Mouse (Mus musculus) stomach, embryonic 14.5 days (tissue): ENCODE measurements around the gene Sec24c. TPM values are rescaled to one million over a fixed set of nuclear protein-coding genes. Genes with fewer than 3 reads are reported as not detected.

Experiments used
- ATAC-seq: fragments of 200-750 bp; cut with Nextera tagmentation; 2 replicates; pipeline ENCODE4 v1.8.0; 2017; ENCODE audit warnings: low read depth, moderate TSS enrichment; ENCODE audit not compliant: insufficient number of reproducible peaks, insufficient read depth, low FRiP score
- H3K27ac ChIP-seq: fragments of 300-500 bp; sonication (generic); 2 replicates; pipeline ENCODE4 v1.5.1; 2014; ENCODE audit warnings: mild to moderate bottlenecking, low read length, moderate library complexity, mixed read lengths
- H3K27me3 ChIP-seq: fragments of 300-500 bp; sonication (generic); 2 replicates; pipeline ENCODE4 v1.6.1; 2014; ENCODE audit warnings: low read length, control low read depth, mixed read lengths; ENCODE audit not compliant: control insufficient read depth, insufficient read depth
- H3K36me3 ChIP-seq: fragments of 300-500 bp; sonication (generic); 2 replicates; pipeline ENCODE4 v1.6.1; 2014; ENCODE audit warnings: mild to moderate bottlenecking, control low read depth, low read length, moderate library complexity, mixed read lengths; ENCODE audit not compliant: control insufficient read depth, insufficient read depth
- H3K4me1 ChIP-seq: fragments of 300-500 bp; sonication (generic); 2 replicates; pipeline ENCODE4 v1.6.1; 2014; ENCODE audit warnings: low read length, control low read depth, mixed read lengths; ENCODE audit not compliant: control insufficient read depth, insufficient read depth
- H3K4me2 ChIP-seq: fragments of 300-500 bp; sonication (generic); replicated peaks from 2 replicates; pipeline ENCODE4 v1.6.1; 2014; ENCODE audit warnings: low read depth, low read length, control low read depth
- H3K4me3 ChIP-seq: fragments of 300-500 bp; sonication (generic); 2 replicates; pipeline ENCODE4 v1.5.1; 2014; ENCODE audit warnings: low read depth, low read length, control low read depth
- H3K9ac ChIP-seq: fragments of 300-500 bp; sonication (generic); replicated peaks from 2 replicates; pipeline ENCODE4 v1.6.1; 2014; ENCODE audit warnings: low read depth, mild to moderate bottlenecking, control low read depth, low read length, moderate library complexity, mixed read lengths
- H3K9me3 ChIP-seq: fragments of 300-500 bp; sonication (generic); 2 replicates; pipeline ENCODE4 v1.6.1; 2016; ENCODE audit warnings: low read depth, low read length, control low read depth; ENCODE audit not compliant: control insufficient read depth
- WGBS: fragments of 180-500 bp; shearing (Covaris S2); extraction: QIAGEN DNeasy Blood & Tissue Kit; methylation state at CpG from one replicate; pipeline ENCODE4 v1.1.7; 2014; 5-methylcytosine and 5-hydroxymethylcytosine counted together
- polyA plus RNA-seq: library from polyadenylated mRNA; unstranded; fragments of >200 nt; fragmentation: Nextera tagmentation; extraction: Ambion mirVana; gene quantifications from 2 replicates; pipeline ENCODE4 v1.2.1, GENCODE M21; 2014

Sec24c gene
- polyA plus RNA-seq, 1 experiment from 2014 or later: 88.1 TPM

DNA sequence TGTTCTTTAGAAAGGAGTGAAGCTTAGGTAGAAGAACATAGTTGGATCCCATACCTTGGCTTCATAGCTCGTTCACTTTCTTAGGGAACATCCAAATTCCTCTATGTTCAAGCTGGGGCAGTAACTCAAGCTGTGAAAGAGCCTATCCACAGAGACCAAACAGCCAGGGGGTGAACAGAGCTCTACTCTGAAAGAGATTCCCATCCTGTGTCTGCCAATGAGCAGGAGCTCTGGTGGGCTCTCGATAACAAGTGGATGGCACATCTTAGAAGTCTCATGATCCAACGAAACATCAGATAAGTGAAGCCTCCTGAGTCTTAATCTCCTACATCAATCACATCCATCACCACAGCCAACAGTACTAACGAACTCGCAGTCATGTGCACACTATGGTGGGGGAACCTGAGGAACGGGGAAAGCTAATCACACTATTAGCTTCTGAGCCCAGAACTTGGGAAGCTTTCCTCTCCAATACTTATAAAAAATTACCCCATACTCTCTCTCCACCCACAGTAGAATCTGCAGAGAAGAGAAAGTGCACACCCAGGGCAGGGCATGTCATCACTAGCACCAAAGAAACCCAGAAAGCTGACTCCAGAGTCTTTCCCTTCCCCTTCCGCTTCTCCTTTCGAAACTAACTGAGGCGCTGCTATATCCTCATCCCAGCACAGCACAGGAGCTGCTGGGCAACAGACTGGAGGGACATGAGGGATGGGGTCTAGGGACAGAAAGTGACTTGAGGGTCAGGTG lies 56.9 kb downstream of the Sec24c start:
- Histone ChIP-seq H3K9ac (no peak overlapping the region), H3K27me3 (no peaks in the 10 kb centered on the region), H3K4me1 (peaks cover 11% of the 10 kb centered on the region; the same call in 1 of the 2 replicates), H3K4me2 (no peak overlapping the region), H3K27ac (no peak overlapping the region), H3K4me3 (no peak overlapping the region), H3K36me3 (peaks cover 42% of the 10 kb centered on the region), H3K9me3 (no peaks in the 10 kb centered on the region)
- 79% methylated on average over 9 of the region's 9 CpGs for WGBS
- no peak for ATAC-seq

GRCm38 (mm10) chr14:20733041-20733951 lies 59.2 kb downstream of the Sec24c start:
- peak overlapping the region; percentile 89 for H3K27ac ChIP-seq
- no peak for ATAC-seq
- peaks cover 11% of the 10 kb centered on the region; the same call in 1 of the 2 replicates for H3K4me1 ChIP-seq
- no peaks in the 10 kb centered on the region for H3K9me3 ChIP-seq
- peak overlapping the region; percentile 80 for H3K4me3 ChIP-seq
- 39% methylated on average over 12 of the region's 12 CpGs for WGBS
- peak overlapping the region; percentile 74 for H3K4me2 ChIP-seq
- peak overlapping the region; percentile 88 for H3K9ac ChIP-seq
- H3K27me3 ChIP-seq: no peaks in the 10 kb centered on the region
- H3K36me3 ChIP-seq: peaks cover 36% of the 10 kb centered on the region

DNA sequence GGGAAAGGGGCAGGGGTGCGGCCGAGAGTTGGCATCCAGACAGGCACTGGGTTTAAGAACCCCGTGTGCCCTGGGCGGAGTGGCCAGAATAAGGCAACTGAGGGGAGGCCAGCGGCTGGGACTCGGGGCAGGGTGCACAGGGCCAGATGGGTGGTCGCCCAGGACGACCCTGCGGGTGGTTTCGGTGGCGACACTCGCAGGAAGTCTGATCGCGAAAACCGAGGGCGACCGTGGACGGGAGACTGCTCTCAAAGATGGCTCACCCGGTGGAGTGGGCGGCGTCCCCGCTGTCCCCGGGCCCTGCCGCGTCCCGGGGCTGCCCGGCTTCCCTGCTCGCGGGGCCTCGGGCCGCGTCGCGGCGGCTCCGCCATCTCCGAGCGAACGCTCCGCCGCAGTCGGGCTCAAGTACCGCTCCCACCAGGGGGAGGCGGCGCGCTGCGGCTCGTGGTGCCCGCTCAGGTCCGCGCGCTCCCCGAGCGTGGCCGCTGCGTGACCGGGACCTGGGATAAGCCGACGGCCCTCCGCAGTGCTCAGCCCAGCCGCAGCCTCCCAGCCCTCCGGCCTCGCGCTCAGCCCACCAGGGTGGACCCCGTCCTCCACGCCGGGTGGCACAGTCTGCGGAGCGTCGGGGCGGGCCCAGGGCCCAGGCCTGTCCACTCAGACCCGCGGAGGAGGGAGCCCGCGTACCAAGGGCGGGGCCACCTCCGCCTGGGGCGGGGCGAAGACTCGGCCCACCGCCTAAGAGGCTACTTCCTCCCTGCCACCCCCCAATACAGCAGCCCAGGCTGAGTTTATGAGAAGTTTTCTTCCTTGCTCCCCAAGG lies 60.1 kb downstream of the Sec24c start, which contains the start of gene Ndst2:
TSS of gene Ndst2 (minus strand) at position 611 of the 823 bp plus-strand sequence.
- peak; percentile 98 for ATAC-seq
- Histone ChIP-seq H3K4me2 (peak within 1 kb of the TSS; percentile 74), H3K36me3 (peaks cover 29% of the 10 kb centered on the region), H3K9ac (peak within 1 kb of the TSS; percentile 88), H3K27ac (peak within 1 kb of the TSS; percentile 89), H3K4me1 (peaks cover 11% of the 10 kb centered on the region; the same call in 1 of the 2 replicates), H3K27me3 (no peaks in the 10 kb centered on the region), H3K4me3 (peak within 1 kb of the TSS; percentile 80), H3K9me3 (no peaks in the 10 kb centered on the region)
- WGBS: under 1% methylated on average over 74 of the region's 81 CpGs

GRCm38 (mm10) chr14:20735052-20735451 lies 60.9 kb downstream of the Sec24c start:
- WGBS: 58% methylated on average over 2 of the region's 2 CpGs
- Histone ChIP-seq H3K4me2 (peak overlapping the region; percentile 74; the same call in 1 of the 2 replicates), H3K4me1 (peaks cover 11% of the 10 kb centered on the region; the same call in 1 of the 2 replicates), H3K4me3 (no peak overlapping the region; the same call in 1 of the 2 replicates), H3K27me3 (no peaks in the 10 kb centered on the region), H3K36me3 (peaks cover 22% of the 10 kb centered on the region), H3K9me3 (no peaks in the 10 kb centered on the region), H3K9ac (no peak overlapping the region), H3K27ac (peak overlapping the region; percentile 89; the same call in 1 of the 2 replicates)
- no peak for ATAC-seq

- Histone ChIP-seq H3K27ac (no peak overlapping the region), H3K4me1 (peaks cover 11% of the 10 kb centered on the region; the same call in 1 of the 2 replicates), H3K4me3 (no peak overlapping the region), H3K4me2 (no peak overlapping the region), H3K9ac (no peak overlapping the region), H3K9me3 (no peaks in the 10 kb centered on the region), H3K27me3 (no peaks in the 10 kb centered on the region), H3K36me3 (peaks cover 22% of the 10 kb centered on the region)
- ATAC-seq: no peak
- 83% methylated on average over 13 of the region's 13 CpGs for WGBS
Observed at GRCm38 (mm10) chr14:20735892-20736390, 61.8 kb downstream of the Sec24c start.

- Histone ChIP-seq H3K36me3 (peaks cover 22% of the 10 kb centered on the region), H3K27ac (no peak overlapping the region)
Observed at GRCm38 (mm10) chr14:20737306-20737705, 63.2 kb downstream of the Sec24c start.

GRCm38 (mm10) chr14:20738511-20738910 lies 64.4 kb downstream of the Sec24c start:
- Histone ChIP-seq H3K9me3 (no peaks in the 10 kb centered on the region), H3K27me3 (no peaks in the 10 kb centered on the region), H3K4me2 (no peak overlapping the region), H3K9ac (no peak overlapping the region), H3K27ac (no peak overlapping the region), H3K4me1 (peaks cover 5% of the 10 kb centered on the region; the same call in 1 of the 2 replicates), H3K36me3 (peaks cover 22% of the 10 kb centered on the region), H3K4me3 (no peak overlapping the region)
- ATAC-seq: no peak
- 80% methylated on average over 8 of the region's 8 CpGs for WGBS

More at GRCm38 (mm10) chr14:20737306-20737705, 63.2 kb downstream of the Sec24c start:
- Histone ChIP-seq H3K9me3 (no peaks in the 10 kb centered on the region), H3K4me2 (no peak overlapping the region), H3K4me3 (no peak overlapping the region), H3K9ac (no peak overlapping the region), H3K4me1 (peaks cover 11% of the 10 kb centered on the region; the same call in 1 of the 2 replicates), H3K27me3 (no peaks in the 10 kb centered on the region)
- 32% methylated on average over 14 of the region's 14 CpGs for WGBS
- ATAC-seq: no peak
